Mouse (Mus musculus) lung, embryonic 14.5 days (tissue): ENCODE measurements at regions not wholly inside any gene's neighbourhood (a gene's known extent, or its start where the extent isn't known, plus 50 kb on each side); places are given as distances from the start of the nearest gene placed in this dataset.
A peak's percentile ranks its signal among the peaks of the same experiment; 100 is the strongest.

Source experiments
- ATAC-seq: fragments of 200-750 bp; cut with Nextera tagmentation; 2 replicates; pipeline ENCODE4 v1.8.0; 2017; ENCODE audit warnings: mild to moderate bottlenecking, moderate TSS enrichment, moderate library complexity; ENCODE audit not compliant: insufficient read depth
- DNase-seq: peaks from one replicate; pipeline ENCODE4 v3.0.0-alpha.2; 2015
- H3K27ac ChIP-seq: fragments of 300-500 bp; sonication (generic); 2 replicates; pipeline ENCODE4 v1.5.1; 2014; ENCODE audit warnings: low read depth, mild to moderate bottlenecking, moderate library complexity
- H3K27me3 ChIP-seq: fragments of 300-500 bp; sonication (generic); 2 replicates; pipeline ENCODE4 v1.6.1; 2014; ENCODE audit warnings: low read length, control low read depth; ENCODE audit not compliant: insufficient read depth
- H3K36me3 ChIP-seq: fragments of 300-500 bp; sonication (generic); 2 replicates; pipeline ENCODE4 v1.6.1; 2014; ENCODE audit warnings: control low read depth; ENCODE audit not compliant: insufficient read depth
- H3K4me1 ChIP-seq: fragments of 300-500 bp; sonication (generic); 2 replicates; pipeline ENCODE4 v1.6.1; 2014; ENCODE audit warnings: antibody characterized with exemption, control low read depth; ENCODE audit not compliant: insufficient read depth
- H3K4me2 ChIP-seq: fragments of 300-500 bp; sonication (generic); 2 replicates; pipeline ENCODE4 v1.6.1; 2014; ENCODE audit warnings: mild to moderate bottlenecking
- H3K4me3 ChIP-seq: fragments of 300-500 bp; sonication (generic); 2 replicates; pipeline ENCODE4 v1.5.1; 2014; ENCODE audit warnings: low read depth, low read length
- H3K9ac ChIP-seq: fragments of 300-500 bp; sonication (generic); 2 replicates; pipeline ENCODE4 v1.6.1; 2014
- H3K9me3 ChIP-seq: fragments of 300-500 bp; sonication (generic); 2 replicates; pipeline ENCODE4 v1.6.1; 2016; ENCODE audit warnings: low read depth, low read length, control low read depth
- CTCF ChIP-seq: IDR thresholded peaks from 2 replicates; pipeline ENCODE4 v1.5.1; 2016; ENCODE audit warnings: antibody characterized with exemption, low read depth
- WGBS: fragments of 180-500 bp; shearing (Covaris S2); extraction: QIAGEN DNeasy Blood & Tissue Kit; methylation state at CpG from one replicate; pipeline ENCODE4 v1.1.7; 2014; 5-methylcytosine and 5-hydroxymethylcytosine counted together

DNA sequence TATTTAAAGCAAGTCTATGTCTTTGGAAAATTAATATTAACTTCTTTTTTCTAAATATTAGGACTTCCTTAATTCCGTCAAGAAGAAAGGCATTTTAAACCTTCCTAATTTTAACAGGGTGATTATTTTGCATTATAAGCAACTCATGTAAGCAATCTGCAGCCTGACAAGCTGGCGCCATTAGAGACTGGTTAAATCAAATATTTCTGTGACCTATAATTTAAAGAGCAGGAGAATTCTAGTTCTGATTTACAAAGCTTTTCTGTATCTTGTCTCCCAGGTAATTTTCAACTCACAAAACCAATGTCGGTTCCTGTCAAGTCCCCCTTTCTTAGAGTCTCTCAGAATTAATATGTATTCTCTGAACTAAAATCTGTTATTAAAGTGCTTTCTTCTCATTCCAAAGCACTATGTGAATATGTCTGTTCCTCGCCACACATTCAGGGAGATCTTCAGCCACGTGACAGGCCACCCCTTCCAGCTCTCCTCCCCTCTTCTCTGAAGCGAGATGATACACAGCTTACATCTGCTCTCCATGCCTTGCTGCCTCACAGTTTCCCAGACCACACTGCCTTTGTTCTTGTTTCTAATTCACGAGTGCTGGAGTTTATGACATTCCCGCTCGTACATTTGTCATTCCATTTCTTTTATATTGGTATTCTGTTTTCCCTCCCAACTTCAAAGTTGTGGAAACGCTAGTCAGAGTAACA is 244.0 kb upstream of the Zic1 start:
- Histone ChIP-seq H3K27me3 (no peaks in the 10 kb centered on the region), H3K4me2 (no peak overlapping the region), H3K4me3 (no peak overlapping the region), H3K9me3 (no peaks in the 10 kb centered on the region), H3K9ac (no peak overlapping the region), H3K4me1 (no peaks in the 10 kb centered on the region), H3K27ac (no peak overlapping the region), H3K36me3 (no peaks in the 10 kb centered on the region)
- DNase-seq (peak; percentile 33), ATAC-seq (peak; percentile 65; the same call in 1 of the 2 replicates)
- WGBS: 39% methylated on average over 10 of the region's 10 CpGs
- no peak for TF ChIP-seq CTCF

DNA sequence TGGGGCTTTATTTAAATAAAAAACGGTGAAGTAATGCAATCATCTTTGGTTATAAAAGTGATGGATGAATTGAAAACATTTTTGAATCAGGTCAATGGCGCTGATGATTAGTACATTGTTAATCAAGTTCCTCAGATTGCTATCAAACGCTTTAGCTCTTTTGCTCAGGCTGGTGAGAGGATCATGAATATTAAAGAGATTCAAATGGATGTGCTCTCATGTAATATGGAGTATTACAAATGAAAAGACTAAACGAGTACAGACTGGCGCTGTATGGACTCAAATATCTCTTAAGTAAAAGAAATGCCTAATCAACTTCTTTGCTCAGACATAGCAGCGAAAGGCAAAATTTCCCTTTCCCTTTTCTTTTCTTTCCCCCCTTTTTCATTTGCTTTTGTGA is 236.1 kb upstream of the Zic1 start:
- Histone ChIP-seq H3K27ac (no peak overlapping the region), H3K36me3 (no peaks in the 10 kb centered on the region), H3K4me3 (no peak overlapping the region), H3K27me3 (no peaks in the 10 kb centered on the region), H3K4me1 (no peaks in the 10 kb centered on the region), H3K4me2 (no peak overlapping the region), H3K9ac (no peak overlapping the region), H3K9me3 (no peaks in the 10 kb centered on the region)
- TF ChIP-seq CTCF: no peak
- no peak for DNase-seq
- 72% methylated on average over 6 of the region's 6 CpGs for WGBS
- ATAC-seq: no peak

GRCm38 (mm10) chr9:91591915-91592314 is 226.3 kb upstream of the Zic1 start:
- Histone ChIP-seq H3K27me3 (no peaks in the 10 kb centered on the region), H3K27ac (no peak overlapping the region), H3K9ac (no peak overlapping the region), H3K4me2 (no peak overlapping the region), H3K4me1 (no peaks in the 10 kb centered on the region), H3K9me3 (no peaks in the 10 kb centered on the region), H3K36me3 (no peaks in the 10 kb centered on the region), H3K4me3 (no peak overlapping the region)
- DNase-seq (peak; percentile 63), ATAC-seq (peak; percentile 76; the same call in 1 of the 2 replicates)
- TF ChIP-seq CTCF: no peak
- WGBS: 25% methylated on average over 4 of the region's 4 CpGs

DNA sequence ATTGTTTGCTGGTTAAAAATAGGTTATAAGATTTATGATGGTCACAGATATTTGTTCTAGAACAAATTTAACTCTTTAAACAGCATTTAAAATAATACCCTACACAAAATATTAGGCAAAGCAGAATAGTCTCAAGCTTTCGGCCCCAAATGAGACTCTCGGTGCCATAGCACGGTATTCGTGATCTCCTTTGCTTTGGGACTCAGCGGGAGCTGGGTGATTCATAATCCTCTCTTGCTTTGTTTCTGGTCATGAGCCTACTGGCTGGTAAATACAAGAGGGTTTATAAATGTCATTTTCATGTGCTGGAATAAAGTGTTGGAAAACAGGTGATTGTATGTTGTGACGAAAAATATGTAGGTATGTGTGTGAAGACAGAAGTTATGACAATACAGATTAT is 223.1 kb upstream of the Zic1 start:
- H3K27ac ChIP-seq: no peak overlapping the region
- no peaks in the 10 kb centered on the region for H3K4me1 ChIP-seq
- H3K9me3 ChIP-seq: no peaks in the 10 kb centered on the region
- no peaks in the 10 kb centered on the region for H3K36me3 ChIP-seq
- H3K27me3 ChIP-seq: no peaks in the 10 kb centered on the region
- no peak overlapping the region for H3K9ac ChIP-seq
- TF ChIP-seq CTCF: no peak
- no peak overlapping the region for H3K4me2 ChIP-seq
- ATAC-seq (no peak), DNase-seq (no peak)
- 87% methylated on average over 6 of the region's 6 CpGs for WGBS
- H3K4me3 ChIP-seq: no peak overlapping the region

GRCm38 (mm10) chr9:91587861-91588260 is 222.3 kb upstream of the Zic1 start:
- ATAC-seq: no peak
- Histone ChIP-seq H3K36me3 (no peaks in the 10 kb centered on the region), H3K9me3 (no peaks in the 10 kb centered on the region), H3K9ac (no peak overlapping the region), H3K4me2 (no peak overlapping the region), H3K27ac (no peak overlapping the region), H3K4me3 (no peak overlapping the region), H3K4me1 (no peaks in the 10 kb centered on the region), H3K27me3 (no peaks in the 10 kb centered on the region)
- no peak for DNase-seq
- TF ChIP-seq CTCF: no peak
- 48% methylated on average over 5 of the region's 5 CpGs for WGBS

GRCm38 (mm10) chr9:91587271-91587670 is 221.7 kb upstream of the Zic1 start:
- Histone ChIP-seq H3K27me3 (no peaks in the 10 kb centered on the region), H3K36me3 (no peaks in the 10 kb centered on the region), H3K4me2 (no peak overlapping the region), H3K27ac (no peak overlapping the region), H3K4me1 (no peaks in the 10 kb centered on the region), H3K9ac (no peak overlapping the region), H3K4me3 (no peak overlapping the region), H3K9me3 (no peaks in the 10 kb centered on the region)
- DNase-seq: no peak
- no peak for ATAC-seq
- TF ChIP-seq CTCF: no peak
- WGBS: 64% methylated on average over 7 of the region's 7 CpGs

DNA sequence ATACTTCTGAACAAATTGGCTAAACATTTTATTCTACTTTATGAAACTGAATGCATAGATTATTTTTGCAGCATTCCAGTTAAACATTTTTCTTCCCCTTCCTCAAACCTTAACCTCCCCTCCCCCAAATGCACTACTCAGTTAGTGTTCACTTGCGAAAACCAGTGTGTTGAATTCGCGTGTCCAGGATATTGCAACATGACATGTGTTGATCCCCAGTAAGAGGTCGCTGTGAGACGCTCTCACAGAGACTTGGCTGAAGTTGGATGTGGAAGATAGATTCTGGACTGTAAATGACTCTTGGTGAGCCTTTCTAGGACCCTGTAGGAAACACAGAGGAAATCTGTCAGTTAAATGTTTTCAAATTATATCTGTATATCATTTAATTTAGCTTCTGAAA is 221.0 kb upstream of the Zic1 start:
- no peaks in the 10 kb centered on the region for H3K27me3 ChIP-seq
- DNase-seq (peak; percentile 34), ATAC-seq (peak; percentile 58)
- H3K36me3 ChIP-seq: no peaks in the 10 kb centered on the region
- no peak overlapping the region for H3K9ac ChIP-seq
- H3K4me3 ChIP-seq: no peak overlapping the region
- H3K9me3 ChIP-seq: no peaks in the 10 kb centered on the region
- 44% methylated on average over 5 of the region's 5 CpGs for WGBS
- TF ChIP-seq CTCF: no peak
- H3K4me2 ChIP-seq: no peak overlapping the region
- no peak overlapping the region for H3K27ac ChIP-seq
- H3K4me1 ChIP-seq: no peaks in the 10 kb centered on the region
